ENCODE assay signal across 13 mouse cellular contexts in genomic region chr5:73235201-73235600, GRCm38 (mm10).
"Had no signal": no experiment of that assay in that cellular context is flagged by ENCODE, and none has a peak within 500 bp of the region (broad histone marks: within the 10 kb centered on the region; RNA-seq: fewer than 3 reads in every experiment).

No protein-coding gene starts in this region.

- DNase-seq: kidney, adult 18-20 months; kidney, postnatal 25 days; layer of hippocampus, adult 9-11 months; layer of hippocampus, postnatal 36 days; lung, embryonic 14.5 days; lung, postnatal 10 days; lung, postnatal 4 days; thymus, adult 18-20 months; thymus, postnatal 14 days had no signal

- H3K27ac ChIP-seq: limb, embryonic 15.5 days; liver, embryonic 12.5 days; midbrain, embryonic 15.5 days had no signal

- ATAC-seq: liver, embryonic 12.5 days; midbrain, embryonic 15.5 days had no signal

- H3K4me3 ChIP-seq: limb, embryonic 15.5 days; liver, embryonic 12.5 days; megakaryocyte, embryonic 14.5 days; midbrain, embryonic 15.5 days had no signal
